Mouse (Mus musculus): Measurements from ENCODE around the gene Cdc14a. TPM values are rescaled to one million over a fixed set of nuclear protein-coding genes. Genes with fewer than 3 reads are reported as not detected.

Gene Cdc14a
- polyA plus RNA-seq, 1 experiment from 2014 or later = 2.1 TPM

DNA sequence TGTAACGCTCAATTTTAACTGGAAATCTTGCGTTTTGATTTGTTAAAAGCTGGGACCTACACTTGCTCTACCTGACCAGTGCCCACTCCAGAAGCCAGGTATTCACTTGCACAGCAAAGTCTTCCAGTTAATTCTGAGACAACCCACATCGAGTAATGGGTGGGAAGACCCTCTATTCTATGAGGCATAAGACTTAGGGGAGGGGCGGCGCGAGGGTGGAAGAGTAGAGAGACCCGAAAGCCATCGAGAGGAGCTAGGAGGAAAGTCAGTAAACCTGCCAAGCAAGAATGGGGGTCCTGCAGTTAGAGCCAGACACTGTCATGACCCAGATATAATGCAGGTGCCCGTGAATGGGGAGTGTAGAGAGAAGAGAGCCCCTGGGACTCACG lies 96.2 kb downstream of the Cdc14a start:
- no peak overlapping the region for H3K9ac ChIP-seq
- H3K4me1 ChIP-seq (replicated peaks) = peaks cover 6% of the 10 kb centered on the region
- H3K4me3 ChIP-seq (replicated peaks) = no peak overlapping the region
- no peaks in the 10 kb centered on the region for H3K9me3 ChIP-seq (replicated peaks)
- H3K27me3 ChIP-seq = no peaks in the 10 kb centered on the region
- H3K4me2 ChIP-seq = no peak overlapping the region
- WGBS (ENCODE audit: insufficient replicate concordance) = 45% methylated on average over 10 of the region's 10 CpGs
- no peak for ATAC-seq (ENCODE audit: low read depth)
- DNase-seq = no peak
- H3K36me3 ChIP-seq = no peaks in the 10 kb centered on the region
- no peak overlapping the region for H3K27ac ChIP-seq

DNA sequence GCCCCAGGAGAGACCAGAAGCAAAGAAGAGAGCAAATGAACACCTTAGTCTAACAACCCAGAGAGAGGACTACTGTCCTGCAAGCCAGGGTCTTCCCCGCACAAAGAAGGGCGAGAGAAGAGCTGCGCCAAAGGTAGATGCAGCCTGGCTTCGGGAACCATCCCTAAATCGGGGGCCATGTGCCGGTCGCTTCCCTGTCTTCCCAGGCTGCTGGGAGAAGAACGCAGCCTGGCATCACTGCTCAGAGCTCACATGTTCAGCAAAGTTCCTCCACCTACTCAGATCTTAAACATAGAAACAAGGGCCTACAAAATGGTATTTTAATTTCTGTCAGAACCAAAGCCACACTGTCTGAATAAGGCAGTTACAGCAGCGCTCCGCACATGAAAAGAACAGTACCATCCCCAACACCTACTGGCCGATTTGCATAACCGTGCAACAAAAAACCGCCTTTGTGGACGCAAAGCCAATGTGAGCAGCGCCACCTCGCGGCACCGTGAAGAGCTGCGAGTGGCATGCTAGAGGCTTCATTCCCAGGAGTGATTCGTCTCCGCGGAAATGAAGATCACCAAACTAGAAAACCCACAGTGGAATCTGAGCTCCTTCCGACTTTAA lies 96.7 kb downstream of the Cdc14a start:
- ATAC-seq (ENCODE audit: low read depth) (peak; percentile 57), DNase-seq (peak; percentile 57)
- H3K9ac ChIP-seq = no peak overlapping the region
- 20% methylated on average over 23 of the region's 23 CpGs for WGBS (ENCODE audit: insufficient replicate concordance)
- no peaks in the 10 kb centered on the region for H3K27me3 ChIP-seq
- H3K36me3 ChIP-seq = no peaks in the 10 kb centered on the region
- 0 out of 2 replicates have a peak overlapping the region, but pooled peaks have one; percentile 8 for H3K4me3 ChIP-seq (replicated peaks)
- no peak overlapping the region for H3K27ac ChIP-seq
- peaks cover 6% of the 10 kb centered on the region for H3K4me1 ChIP-seq (replicated peaks)
- H3K4me2 ChIP-seq = peak overlapping the region; percentile 52
- H3K9me3 ChIP-seq (replicated peaks) = no peaks in the 10 kb centered on the region

DNA sequence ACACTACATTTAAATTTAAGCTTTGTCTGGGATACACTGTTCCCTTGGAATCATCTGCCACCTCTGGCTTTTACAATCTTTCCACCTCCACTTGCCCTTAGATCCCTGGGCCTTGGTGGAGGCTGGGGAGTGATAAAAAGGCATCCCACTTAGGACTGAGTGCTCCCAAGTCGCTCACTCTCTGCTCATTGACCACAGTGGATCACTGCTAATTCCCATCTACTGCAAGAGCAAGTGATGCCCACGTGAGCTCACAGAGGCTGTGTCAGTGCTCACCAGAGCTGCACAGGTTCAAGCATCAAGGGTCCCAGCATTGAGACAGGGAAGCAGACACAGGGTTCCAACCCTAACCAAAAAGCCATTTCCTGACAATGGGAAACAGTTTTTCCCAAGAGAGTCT lies 98.3 kb downstream of the Cdc14a start:
- Histone ChIP-seq H3K36me3 (no peaks in the 10 kb centered on the region), H3K9ac (no peak overlapping the region), H3K27me3 (no peaks in the 10 kb centered on the region), H3K27ac (no peak overlapping the region), H3K4me1 (replicated peaks) (peaks cover 6% of the 10 kb centered on the region), H3K4me3 (replicated peaks) (no peak overlapping the region), H3K4me2 (no peak overlapping the region), H3K9me3 (replicated peaks) (no peaks in the 10 kb centered on the region)
- ATAC-seq (ENCODE audit: low read depth) (no peak), DNase-seq (no peak)
- WGBS (ENCODE audit: insufficient replicate concordance) = 76% methylated on average over 2 of the region's 2 CpGs

DNA sequence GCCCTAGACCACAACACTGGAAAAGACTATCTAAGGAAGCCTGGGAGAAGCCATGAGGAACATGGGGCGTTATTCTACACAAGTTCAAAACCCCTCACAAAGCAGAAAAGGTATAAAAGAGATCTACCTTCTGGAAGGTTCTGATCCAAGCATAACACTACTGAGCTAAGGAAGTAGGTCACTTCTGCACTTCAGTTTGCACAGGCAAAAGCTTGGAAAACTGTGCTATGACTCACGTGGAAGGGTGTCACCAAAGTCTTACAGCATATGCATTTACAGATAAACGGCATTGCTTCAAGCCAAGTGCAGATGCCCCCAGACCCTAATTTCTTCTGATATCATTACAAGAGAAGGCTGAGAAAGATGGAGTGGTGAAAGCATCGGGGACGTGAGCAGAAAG lies 104.1 kb downstream of the Cdc14a start:
- no peak overlapping the region for H3K9ac ChIP-seq
- 77% methylated on average over 5 of the region's 5 CpGs for WGBS (ENCODE audit: insufficient replicate concordance)

GRCm38 (mm10) chr3:116311838-116312237 lies 112.0 kb downstream of the Cdc14a start:
- Histone ChIP-seq H3K4me3 (replicated peaks) (no peak overlapping the region), H3K27ac (no peak overlapping the region), H3K9me3 (replicated peaks) (0 out of 2 replicates have a peak, but pooled peaks cover 2% of the 10 kb centered on the region), H3K4me2 (no peak overlapping the region), H3K36me3 (0 out of 2 replicates have a peak, but pooled peaks cover 6% of the 10 kb centered on the region), H3K4me1 (replicated peaks) (peaks cover 29% of the 10 kb centered on the region), H3K27me3 (no peaks in the 10 kb centered on the region), H3K9ac (no peak overlapping the region)
- 86% methylated on average over 4 of the region's 4 CpGs for WGBS (ENCODE audit: insufficient replicate concordance)
- no peak for ATAC-seq (ENCODE audit: low read depth)
- no peak for DNase-seq

More for the DNA sequence above, 104.1 kb downstream of the Cdc14a start:
- Histone ChIP-seq H3K27ac (no peak overlapping the region), H3K27me3 (no peaks in the 10 kb centered on the region), H3K9me3 (replicated peaks) (no peaks in the 10 kb centered on the region), H3K4me1 (replicated peaks) (no peaks in the 10 kb centered on the region), H3K4me3 (replicated peaks) (no peak overlapping the region), H3K4me2 (no peak overlapping the region), H3K36me3 (no peaks in the 10 kb centered on the region)
- no peak for ATAC-seq (ENCODE audit: low read depth)
- DNase-seq = no peak

GRCm38 (mm10) chr3:116311173-116311572 lies 112.7 kb downstream of the Cdc14a start:
- H3K27me3 ChIP-seq = no peaks in the 10 kb centered on the region
- H3K4me2 ChIP-seq = no peak overlapping the region
- H3K4me3 ChIP-seq (replicated peaks) = no peak overlapping the region
- peaks cover 29% of the 10 kb centered on the region for H3K4me1 ChIP-seq (replicated peaks)
- WGBS (ENCODE audit: insufficient replicate concordance) = 33% methylated on average over 2 of the region's 2 CpGs
- no peak overlapping the region for H3K27ac ChIP-seq
- H3K36me3 ChIP-seq = 0 out of 2 replicates have a peak, but pooled peaks cover 6% of the 10 kb centered on the region
- H3K9me3 ChIP-seq (replicated peaks) = 0 out of 2 replicates have a peak, but pooled peaks cover 2% of the 10 kb centered on the region
- peak; percentile 91 for ATAC-seq (ENCODE audit: low read depth)
- H3K9ac ChIP-seq = no peak overlapping the region
- DNase-seq = peak; percentile 37

DNA sequence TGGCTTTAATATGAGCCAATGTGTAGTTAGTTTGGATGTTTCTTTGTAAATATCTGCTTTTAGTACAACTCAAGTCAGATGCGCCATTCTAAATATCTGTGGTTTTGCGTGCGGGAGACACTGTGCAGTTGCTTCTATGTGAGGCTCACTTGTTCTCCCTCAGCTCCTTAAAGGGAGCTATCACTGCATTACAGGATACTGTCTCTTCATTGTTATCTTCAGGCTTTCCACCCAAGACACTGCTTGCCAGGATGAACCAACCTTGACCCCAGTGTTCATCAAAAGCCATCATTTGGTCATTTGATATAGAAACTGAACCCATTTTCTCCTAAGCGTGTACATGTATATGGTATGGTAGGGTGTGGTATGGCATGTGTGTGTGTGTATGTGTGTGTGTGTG lies 113.2 kb downstream of the Cdc14a start:
- H3K4me1 ChIP-seq (replicated peaks) = peaks cover 29% of the 10 kb centered on the region
- 0 out of 2 replicates have a peak, but pooled peaks cover 2% of the 10 kb centered on the region for H3K9me3 ChIP-seq (replicated peaks)
- H3K9ac ChIP-seq = no peak overlapping the region
- 0 out of 2 replicates have a peak, but pooled peaks cover 6% of the 10 kb centered on the region for H3K36me3 ChIP-seq
- H3K4me3 ChIP-seq (replicated peaks) = no peak overlapping the region
- ATAC-seq (ENCODE audit: low read depth) (peak; percentile 62), DNase-seq (no peak)
- 83% methylated on average over 4 of the region's 4 CpGs for WGBS (ENCODE audit: insufficient replicate concordance)
- no peaks in the 10 kb centered on the region for H3K27me3 ChIP-seq
- H3K27ac ChIP-seq = no peak overlapping the region
- no peak overlapping the region for H3K4me2 ChIP-seq

DNA sequence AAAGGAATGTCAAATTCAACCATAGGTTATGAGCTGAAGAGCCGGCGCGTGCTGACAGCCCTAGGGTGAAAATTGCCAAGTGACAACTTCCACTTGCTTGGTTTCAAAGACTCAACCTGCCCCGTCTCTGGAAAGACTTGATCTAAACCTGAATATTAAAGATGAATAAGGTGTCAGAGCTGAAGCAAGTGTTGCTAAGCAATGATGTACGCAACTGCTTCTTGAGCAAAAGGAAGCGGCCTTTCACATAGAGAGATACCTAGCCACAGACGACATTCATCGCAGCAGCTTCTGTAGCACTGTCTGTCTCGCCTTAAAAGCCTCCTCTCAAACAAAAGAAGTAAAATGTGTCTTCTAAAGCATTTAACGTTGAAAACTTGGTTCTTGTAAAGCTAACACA lies 113.8 kb downstream of the Cdc14a start:
- Histone ChIP-seq H3K4me2 (no peak overlapping the region), H3K9ac (no peak overlapping the region), H3K9me3 (replicated peaks) (0 out of 2 replicates have a peak, but pooled peaks cover 2% of the 10 kb centered on the region), H3K27ac (no peak overlapping the region), H3K4me1 (replicated peaks) (peaks cover 29% of the 10 kb centered on the region), H3K4me3 (replicated peaks) (no peak overlapping the region), H3K27me3 (no peaks in the 10 kb centered on the region), H3K36me3 (0 out of 2 replicates have a peak, but pooled peaks cover 6% of the 10 kb centered on the region)
- ATAC-seq (ENCODE audit: low read depth) = no peak
- 85% methylated on average over 10 of the region's 10 CpGs for WGBS (ENCODE audit: insufficient replicate concordance)
- DNase-seq = no peak

DNA sequence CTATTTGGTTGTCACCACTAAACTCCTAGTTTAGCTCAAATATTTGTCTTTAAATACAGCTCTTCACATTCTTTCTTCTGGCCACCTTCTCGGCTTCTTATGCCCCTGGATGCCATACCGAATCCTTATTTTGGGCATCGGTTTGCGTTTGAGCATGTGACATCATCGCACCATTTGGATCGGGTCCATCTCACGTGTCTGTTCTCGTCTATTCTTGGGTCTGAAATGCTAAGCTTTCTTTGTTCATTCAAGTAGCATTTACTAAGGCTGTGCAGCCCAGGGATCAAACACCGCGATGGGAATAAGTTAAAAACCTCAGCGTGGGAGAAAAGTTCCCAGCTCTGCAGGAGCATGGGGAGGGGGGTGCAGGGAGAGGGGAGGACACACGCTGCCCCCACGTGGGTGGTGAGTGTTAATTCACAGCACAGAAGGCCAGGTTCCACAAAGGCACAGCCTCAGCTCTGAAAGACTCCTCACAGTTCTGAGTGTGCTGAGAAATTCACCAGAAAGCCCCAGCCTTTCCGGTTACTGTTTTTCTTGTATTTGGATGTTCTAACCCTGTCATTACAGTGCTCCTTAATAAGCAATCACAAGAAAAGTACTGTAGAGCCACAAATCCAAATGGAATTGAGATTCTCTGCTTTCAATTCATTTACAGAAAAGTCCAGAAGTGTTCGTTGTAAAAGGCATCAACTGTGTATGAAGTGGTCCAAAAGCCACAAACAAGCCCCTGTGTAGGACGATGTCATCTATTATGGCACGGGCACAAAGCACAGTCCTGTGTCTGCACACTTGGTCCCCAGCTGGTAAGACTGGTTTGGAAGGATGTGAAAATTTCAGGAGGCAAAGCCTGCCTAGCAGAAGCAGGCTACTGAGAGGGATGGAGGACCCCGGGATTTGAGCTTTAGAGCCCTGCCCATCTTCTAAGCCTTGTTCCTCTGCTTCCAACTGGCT lies 118.8 kb downstream of the Cdc14a start:
- 76% methylated on average over 18 of the region's 18 CpGs for WGBS (ENCODE audit: insufficient replicate concordance)
- H3K4me3 ChIP-seq (replicated peaks) = no peak overlapping the region
- no peak for DNase-seq
- H3K36me3 ChIP-seq = no peaks in the 10 kb centered on the region
- H3K4me1 ChIP-seq (replicated peaks) = peaks cover 15% of the 10 kb centered on the region
- ATAC-seq (ENCODE audit: low read depth) = no peak
- H3K9ac ChIP-seq = no peak overlapping the region
- H3K4me2 ChIP-seq = no peak overlapping the region
- H3K27me3 ChIP-seq = no peaks in the 10 kb centered on the region
- H3K27ac ChIP-seq = no peak overlapping the region
- H3K9me3 ChIP-seq (replicated peaks) = no peaks in the 10 kb centered on the region

DNA sequence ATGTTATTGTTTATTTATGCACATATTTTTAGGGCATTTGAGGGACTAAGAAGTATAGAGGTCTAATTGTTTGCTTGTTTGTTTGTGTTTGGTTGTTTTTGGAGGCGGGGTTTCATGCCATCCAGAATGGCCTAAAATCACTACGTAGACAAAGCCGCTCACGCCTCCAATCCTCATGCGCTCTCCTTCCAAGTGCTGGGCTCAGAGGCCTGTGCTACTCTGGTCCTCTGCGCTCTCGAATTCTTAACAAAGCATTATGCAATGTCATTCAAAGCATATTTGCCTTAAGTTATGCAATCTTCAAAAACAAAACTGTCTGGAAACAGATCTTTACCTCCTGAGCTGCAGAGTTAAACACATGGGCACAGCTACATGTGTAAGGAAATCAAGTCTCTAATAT lies 121.3 kb downstream of the Cdc14a start:
- Histone ChIP-seq H3K36me3 (peaks cover 4% of the 10 kb centered on the region; the same call in 1 of the 2 replicates), H3K27me3 (no peaks in the 10 kb centered on the region), H3K27ac (no peak overlapping the region), H3K9ac (no peak overlapping the region), H3K4me2 (no peak overlapping the region), H3K9me3 (replicated peaks) (no peaks in the 10 kb centered on the region), H3K4me3 (replicated peaks) (no peak overlapping the region), H3K4me1 (replicated peaks) (no peaks in the 10 kb centered on the region)
- ATAC-seq (ENCODE audit: low read depth) (no peak), DNase-seq (no peak)
- 86% methylated on average over 7 of the region's 7 CpGs for WGBS (ENCODE audit: insufficient replicate concordance)

- Histone ChIP-seq H3K27ac (no peak overlapping the region), H3K4me1 (replicated peaks) (no peaks in the 10 kb centered on the region), H3K27me3 (no peaks in the 10 kb centered on the region), H3K4me3 (replicated peaks) (no peak overlapping the region), H3K36me3 (peaks cover 4% of the 10 kb centered on the region; the same call in 1 of the 2 replicates), H3K9ac (no peak overlapping the region), H3K4me2 (no peak overlapping the region), H3K9me3 (replicated peaks) (no peaks in the 10 kb centered on the region)
- DNase-seq (no peak), ATAC-seq (ENCODE audit: low read depth) (no peak)
- WGBS (ENCODE audit: insufficient replicate concordance) = 69% methylated on average over 6 of the region's 6 CpGs
Measured at GRCm38 (mm10) chr3:116301754-116302153, 122.1 kb downstream of the Cdc14a start.
